Mouse (Mus musculus) lung, adult 2 months (tissue): ENCODE measurements at regions not wholly inside any gene's neighbourhood (a gene's known extent, or its start where the extent isn't known, plus 50 kb on each side); places are given as distances from the start of the nearest gene placed in this dataset.

Experiments
- CTCF ChIP-seq: fragments of 200-500 bp; IDR thresholded peaks from 2 replicates; pipeline ENCODE4 v1.5.1; 2011; ENCODE audit warnings: mild to moderate bottlenecking, low read length, control low read depth; ENCODE audit not compliant: insufficient read depth
- POLR2A ChIP-seq: fragments of 200-500 bp; IDR thresholded peaks from 2 replicates; pipeline ENCODE4 v1.6.1; 2011; ENCODE audit warnings: low read depth, mild to moderate bottlenecking, control low read depth, low read length, borderline replicate concordance; ENCODE audit errors: extremely low read depth

DNA sequence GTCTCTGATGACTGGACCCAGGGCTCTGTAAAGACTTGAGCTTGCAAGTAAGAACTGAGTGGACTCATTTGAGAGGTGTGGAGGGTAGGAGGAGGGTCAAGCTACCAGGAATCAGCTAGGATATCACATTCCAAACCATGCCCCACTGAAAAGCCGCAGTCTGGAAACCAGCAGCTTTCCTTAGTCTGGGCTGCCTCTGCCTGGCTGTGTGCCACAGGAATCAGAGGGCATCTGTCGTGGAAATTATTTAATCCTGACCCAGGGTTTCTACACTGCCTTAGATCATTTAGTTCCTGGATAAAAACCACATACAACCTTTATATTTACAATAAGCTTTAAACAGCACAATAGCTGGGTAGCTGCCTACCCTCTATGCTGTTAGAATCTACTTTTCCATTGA lies 66.4 kb downstream of the Fam43a start:
- TF ChIP-seq POLR2A (no peak), CTCF (no peak)
